Mouse (Mus musculus): ENCODE data around the gene Cenpo.
A peak's percentile ranks its signal among the peaks of the same experiment; 100 is the strongest.
"Not testable (repeated sequence)": the region's sequence is repeated elsewhere in the genome, so short reads cannot be mapped to it uniquely, and the experiment has no call there.

Gene Cenpo

GRCm38 (mm10) chr12:4233572-4234508 is at the start of gene Cenpo, which contains the start of gene Ptrhd1:
TSS of gene Cenpo (minus strand) at chr12:4234294.
TSS of gene Ptrhd1 (plus strand) at chr12:4234027.
- DNase-seq = peak; percentile 99

- DNase-seq = no peak
Observed at GRCm38 (mm10) chr12:4279878-4280277, 45.8 kb upstream of the Cenpo start.

DNA sequence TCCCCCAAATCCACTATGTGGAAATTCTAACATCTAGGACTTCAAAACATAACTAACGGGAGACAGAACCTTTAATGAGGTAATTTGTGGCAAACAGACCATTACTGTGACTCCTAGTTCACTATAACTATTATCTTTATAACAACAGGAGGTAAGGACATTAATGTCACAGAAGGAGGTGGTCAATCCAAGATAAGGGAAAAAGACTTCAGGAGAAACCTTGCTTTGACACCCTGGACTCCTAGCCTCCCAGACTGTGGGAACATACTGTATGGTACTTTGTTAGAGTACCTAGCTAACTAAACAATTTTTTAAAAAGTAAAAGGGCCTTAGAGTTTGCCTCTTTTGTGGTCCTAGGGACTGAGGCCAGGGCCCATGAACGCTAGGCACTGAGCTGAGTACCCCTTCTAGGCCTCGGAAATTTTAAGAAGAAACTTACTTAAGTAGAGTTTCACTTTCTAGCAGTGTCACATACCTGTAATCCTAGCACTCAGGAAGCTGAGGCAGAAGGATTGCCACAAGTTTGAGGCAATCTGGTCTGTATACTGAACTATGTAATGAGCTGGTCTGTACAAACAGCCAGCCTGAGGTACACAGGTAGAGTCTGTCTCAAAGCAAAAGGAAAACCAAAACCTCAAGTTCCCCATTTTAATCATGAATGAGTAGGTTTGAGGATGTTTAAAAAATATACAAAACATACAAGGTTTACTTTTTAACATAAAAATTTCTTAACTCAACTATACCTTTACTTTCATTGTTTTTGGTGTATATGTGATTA is 45.1 kb upstream of the Cenpo start:
- DNase-seq = no peak

- no peak for DNase-seq
Observed at GRCm38 (mm10) chr12:4271078-4271477, 37.0 kb upstream of the Cenpo start.

DNA sequence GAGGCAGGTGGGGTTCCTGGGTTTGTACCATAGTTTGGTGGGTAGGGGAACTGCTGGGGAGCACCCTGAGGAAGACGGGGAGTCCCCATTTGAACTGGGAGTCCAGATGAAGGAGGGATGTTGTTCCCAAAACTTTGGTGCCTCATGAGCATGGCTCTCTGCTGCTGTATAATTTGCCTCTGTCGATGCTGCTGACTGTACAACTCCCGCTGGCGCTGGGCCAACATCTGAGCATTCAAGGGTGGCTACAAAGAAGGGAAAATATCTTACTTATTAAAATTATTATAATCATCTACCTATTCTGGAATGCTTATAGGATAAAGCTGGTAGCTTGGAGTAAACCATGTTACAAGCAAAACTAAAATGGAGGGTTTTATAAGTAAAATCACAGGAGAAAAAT is 33.7 kb upstream of the Cenpo start:
- no peak for DNase-seq

- no peak for DNase-seq
Observed at GRCm38 (mm10) chr12:4252742-4253655, 18.9 kb upstream of the Cenpo start.

DNA sequence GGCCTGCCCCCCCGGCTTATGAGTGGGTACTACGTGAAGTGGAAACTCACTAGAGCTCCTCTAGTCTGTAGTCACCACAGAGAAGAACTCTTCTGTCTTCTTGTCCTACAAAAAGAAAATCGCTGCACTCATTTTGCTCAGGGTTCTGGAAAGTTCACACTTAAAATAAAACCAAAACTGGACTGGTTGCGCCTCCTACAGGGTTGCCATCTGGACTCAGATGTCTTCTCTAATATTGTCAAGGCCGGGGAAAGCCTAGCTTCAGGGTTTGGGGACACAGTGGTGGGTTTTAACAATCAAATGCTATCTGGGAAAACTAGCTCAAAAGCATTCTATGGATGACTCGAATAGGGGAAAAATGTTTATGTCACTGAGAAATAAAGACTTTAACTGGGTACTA is 15.7 kb upstream of the Cenpo start:
- no peak for DNase-seq

DNA sequence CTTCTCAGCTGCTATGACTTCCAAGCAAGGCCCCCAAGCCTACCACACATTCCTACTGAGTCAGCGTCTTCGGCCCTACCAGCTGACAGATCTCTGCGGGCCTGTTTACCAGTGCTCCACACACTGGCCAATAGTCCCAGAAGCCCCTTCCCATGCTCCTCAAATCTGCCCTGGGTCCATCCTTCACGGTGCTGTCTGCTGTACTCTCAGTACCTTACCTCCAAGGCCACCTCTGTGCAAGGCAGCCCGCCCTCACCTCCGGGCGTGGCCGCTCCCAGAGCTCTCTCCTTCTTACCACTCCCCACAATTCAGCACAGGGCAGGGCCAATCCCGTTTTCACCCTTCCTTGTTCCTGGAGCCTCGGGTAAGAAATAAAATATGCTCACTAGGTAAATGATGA is 11.6 kb upstream of the Cenpo start:
- no peak for DNase-seq

GRCm38 (mm10) chr12:4243805-4244204 is 9.7 kb upstream of the Cenpo start:
- DNase-seq = peak; percentile 10

DNA sequence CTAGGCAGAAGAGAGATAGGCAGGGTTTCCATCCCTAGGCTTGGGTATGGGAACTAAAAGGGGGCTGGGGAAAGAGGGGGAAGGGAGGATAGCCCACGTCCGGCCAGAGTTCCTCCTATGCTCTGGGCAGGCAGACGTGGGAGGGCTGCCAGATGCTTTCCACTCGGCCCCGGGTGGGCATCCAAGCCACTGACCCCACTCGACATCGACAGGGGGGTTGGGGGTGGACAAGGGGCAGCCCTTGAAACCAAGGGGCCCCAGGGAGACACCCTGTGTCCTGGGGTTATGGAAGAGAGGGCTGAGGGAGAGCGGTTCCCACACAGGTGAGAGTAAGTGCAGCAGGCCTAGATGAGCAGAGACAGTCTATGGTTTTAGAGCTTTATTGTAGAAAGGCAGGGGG is 6.2 kb upstream of the Cenpo start:
- DNase-seq = not testable (repeated sequence)

DNA sequence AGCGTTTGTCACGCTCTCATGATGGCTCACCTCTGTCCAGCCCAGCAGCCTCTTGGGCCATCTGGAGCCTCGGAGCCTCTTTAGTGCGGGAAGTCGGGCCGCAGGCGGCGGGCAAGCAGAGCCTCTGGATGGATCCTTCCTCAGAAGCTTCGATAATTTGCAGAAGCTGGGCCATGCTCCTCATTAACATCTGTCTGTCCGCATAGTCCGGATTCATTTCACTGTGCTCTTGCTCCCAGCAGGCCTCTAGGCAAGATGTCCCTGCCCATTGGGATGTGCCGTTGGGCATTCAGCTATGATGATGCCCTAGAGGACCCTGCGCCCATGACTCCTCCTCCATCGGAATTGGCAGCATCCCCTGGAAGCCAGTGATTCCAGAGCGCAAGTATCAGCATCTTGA is 3.4 kb upstream of the Cenpo start:
- DNase-seq = no peak

GRCm38 (mm10) chr12:4232777-4233176 is 1.3 kb downstream of the Cenpo start:
- DNase-seq = no peak

GRCm38 (mm10) chr12:4230156-4230555 is 3.9 kb downstream of the Cenpo start:
- no peak for DNase-seq

DNA sequence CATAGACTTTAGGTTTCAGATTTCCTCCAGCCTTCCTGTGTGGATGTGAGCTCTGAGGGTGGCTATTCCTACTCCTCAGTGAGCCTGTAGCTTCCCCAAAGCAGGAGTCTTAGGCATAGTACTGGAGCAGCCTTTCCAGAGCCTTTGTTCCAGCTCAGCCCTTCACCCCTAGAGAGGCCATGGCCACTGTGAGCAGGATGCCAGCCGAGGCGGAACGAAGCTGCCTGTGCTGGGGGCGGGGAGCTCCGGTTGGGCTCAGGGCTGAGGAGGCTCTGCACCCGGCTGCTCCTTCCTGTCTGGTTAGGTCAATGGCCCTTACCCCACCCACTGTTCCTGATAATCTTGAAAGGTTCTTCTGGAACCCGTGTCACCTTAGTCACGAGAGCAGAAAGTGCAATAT is 21.2 kb downstream of the Cenpo start:
- DNase-seq = no peak

GRCm38 (mm10) chr12:4211174-4211573 is 22.9 kb downstream of the Cenpo start:
- peak; percentile 34 for DNase-seq

DNA sequence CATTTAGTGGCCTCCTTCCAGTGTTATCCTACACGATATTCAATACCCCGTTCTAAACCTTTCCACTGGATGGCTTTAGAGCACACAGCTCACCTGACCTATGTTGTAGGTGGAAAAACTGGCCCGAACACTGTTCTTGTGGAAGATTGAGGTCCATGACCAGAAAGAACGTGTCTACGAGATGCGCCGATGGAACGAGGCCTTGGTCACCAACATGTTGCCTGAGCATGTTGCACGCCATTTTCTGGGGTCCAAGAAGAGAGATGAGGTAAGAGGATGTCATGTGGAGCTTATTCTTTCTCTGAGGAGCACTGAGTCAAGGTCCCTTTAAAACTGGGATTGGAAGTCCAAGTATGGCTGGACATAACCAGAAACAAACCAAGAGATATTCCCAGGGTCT is 24.9 kb downstream of the Cenpo start:
- no peak for DNase-seq

GRCm38 (mm10) chr12:4208405-4209133 is 25.5 kb downstream of the Cenpo start:
- DNase-seq = peak; percentile 80

GRCm38 (mm10) chr12:4206106-4206505 is 28.0 kb downstream of the Cenpo start:
- DNase-seq = no peak

GRCm38 (mm10) chr12:4202206-4202605 is 31.9 kb downstream of the Cenpo start:
- DNase-seq = no peak

- peak; percentile 24 for DNase-seq
Observed at GRCm38 (mm10) chr12:4201454-4202200, 32.5 kb downstream of the Cenpo start.

DNA sequence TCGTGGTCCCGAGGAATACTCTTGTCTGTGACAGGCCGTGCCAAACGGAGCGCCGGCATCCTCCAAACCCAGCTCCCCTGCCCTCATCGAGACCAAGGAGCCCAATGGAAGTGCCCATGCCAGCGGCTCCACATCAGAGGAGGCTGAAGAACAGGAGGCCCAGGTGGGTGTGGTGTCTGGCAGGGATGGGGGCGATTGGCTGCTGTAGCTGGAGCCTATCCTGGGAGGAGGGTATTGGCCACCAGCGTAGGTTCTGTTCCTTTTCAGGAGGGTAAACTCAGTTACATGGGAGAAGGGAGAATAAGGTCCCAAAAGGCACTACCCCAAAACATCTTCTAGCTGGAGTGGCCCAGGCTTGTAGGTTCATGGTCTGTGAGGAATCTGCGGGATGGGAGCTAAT is 34.8 kb downstream of the Cenpo start:
- no peak for DNase-seq
